Mouse (Mus musculus): Measurements from ENCODE around the gene Dnajc8. TPM values are rescaled to one million over a fixed set of nuclear protein-coding genes. Genes with fewer than 3 reads are reported as not detected.

The Dnajc8 gene
- total and polyA plus RNA-seq, 3 experiments = 213 to 337 (median 240) TPM

DNA sequence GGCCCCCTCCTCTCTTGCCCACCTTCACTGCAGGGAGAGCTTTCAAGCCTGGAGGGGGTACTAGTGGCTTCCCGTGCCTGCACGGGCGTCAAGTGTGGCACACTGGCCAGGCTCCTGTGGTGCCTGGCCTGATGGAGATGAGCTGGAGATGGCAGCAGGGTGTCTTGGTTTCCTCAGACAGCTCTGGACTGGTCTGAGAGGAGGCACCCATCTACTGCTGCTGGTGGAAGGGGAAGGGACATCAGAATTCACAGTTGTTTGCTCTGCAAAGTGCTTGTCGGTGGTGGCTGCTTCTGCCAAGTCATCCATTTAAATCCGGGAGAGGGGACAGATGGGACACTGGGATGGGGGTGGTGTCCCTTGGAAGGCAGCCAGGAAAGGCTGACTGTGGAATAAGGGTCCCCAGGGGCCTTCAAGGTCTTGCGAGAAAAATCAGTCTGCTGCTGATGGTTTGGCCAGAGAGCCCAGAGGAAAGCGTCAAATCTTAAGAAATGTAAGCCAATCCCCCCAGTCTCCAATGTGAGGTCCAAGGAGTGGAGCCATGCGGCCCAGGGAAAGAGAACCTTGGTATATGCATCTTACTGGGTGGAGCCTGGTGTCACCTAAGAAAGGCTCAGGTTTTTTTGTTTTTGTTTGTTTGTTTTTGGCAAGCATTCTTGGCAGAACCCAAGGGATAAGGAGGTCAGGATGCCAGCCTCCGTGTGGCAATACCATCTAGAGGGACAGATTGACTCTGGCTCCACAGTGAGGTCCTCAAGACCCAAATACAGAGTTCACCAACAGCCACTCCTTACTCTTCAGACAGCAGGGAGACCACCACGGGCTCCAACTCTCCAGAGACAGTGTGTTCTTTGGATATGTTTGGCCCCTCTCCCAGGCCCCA, 42.9 kb upstream of the Dnajc8 start:
- peaks cover 11% of the 10 kb centered on the region for H3K4me1 ChIP-seq (ENCODE audit: insufficient read depth, low read depth, low read length)
- DNase-seq (ENCODE audit: low spot score) = no peak
- no peak for ATAC-seq (ENCODE audit: extremely low read depth, insufficient number of reproducible peaks, low FRiP score, poor library complexity, severe bottlenecking)
- no peak overlapping the region for H3K4me3 ChIP-seq (ENCODE audit: low read depth, low read length)
- peaks cover 67% of the 10 kb centered on the region for H3K36me3 ChIP-seq (replicated peaks)
- H3K27me3 ChIP-seq (ENCODE audit: insufficient read depth, low read length) = peaks cover 9% of the 10 kb centered on the region; the same call in 1 of the 2 replicates
- TF ChIP-seq POLR2AphosphoS5 (IDR thresholded peaks at IDR 0.05; ENCODE audit: insufficient replicate concordance, low read depth, low read length) (no peak), TAL1 (conservative IDR thresholded peaks at IDR 0.05; ENCODE audit: low read depth, low read length) (no peak), CTCF (IDR thresholded peaks at IDR 0.05; ENCODE audit: low read depth, low read length) (no peak)
- H3K9me3 ChIP-seq (replicated peaks) = no peaks in the 10 kb centered on the region

DNA sequence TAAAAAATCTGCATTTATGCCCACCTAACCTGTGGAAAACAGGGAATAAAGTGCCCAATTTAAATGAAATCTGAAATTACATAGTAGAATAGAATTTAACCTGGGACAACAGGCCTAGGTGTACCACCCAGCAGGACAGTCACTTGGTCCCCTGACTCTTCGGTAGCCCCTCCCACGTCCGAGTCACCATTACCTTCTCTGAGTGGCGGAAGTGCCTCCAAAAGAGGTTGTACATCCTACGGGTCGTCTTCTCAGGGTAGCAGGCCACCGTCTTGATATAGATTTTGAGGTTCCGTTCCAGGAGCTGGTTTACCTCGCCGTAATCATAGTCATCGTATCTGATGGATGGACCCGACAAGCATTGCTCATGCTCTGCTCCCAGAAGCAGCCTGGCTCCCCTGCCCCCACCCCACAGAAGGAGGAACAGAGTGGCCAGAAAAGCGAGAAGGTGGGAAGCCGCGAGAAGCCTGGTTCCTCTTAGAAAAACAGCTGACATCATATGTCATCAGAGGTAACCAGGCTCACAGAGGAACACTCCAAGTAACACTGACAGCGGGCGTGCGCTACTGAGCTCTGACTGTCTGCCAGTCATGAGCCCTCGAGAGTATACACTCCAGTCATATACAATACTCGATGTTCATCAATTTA, 41.0 kb upstream of the Dnajc8 start:
- Histone ChIP-seq H3K4me1 (ENCODE audit: insufficient read depth, low read depth, low read length) (peaks cover 11% of the 10 kb centered on the region), H3K9me3 (replicated peaks) (no peaks in the 10 kb centered on the region), H3K4me3 (ENCODE audit: low read depth, low read length) (no peak overlapping the region), H3K27me3 (ENCODE audit: insufficient read depth, low read length) (no peaks in the 10 kb centered on the region; the same call in 1 of the 2 replicates), H3K36me3 (replicated peaks) (peaks cover 87% of the 10 kb centered on the region)
- DNase-seq (ENCODE audit: low spot score) (no peak), ATAC-seq (ENCODE audit: extremely low read depth, insufficient number of reproducible peaks, low FRiP score, poor library complexity, severe bottlenecking) (no peak)
- TF ChIP-seq GATA2 (IDR thresholded peaks at IDR 0.05; ENCODE audit: borderline replicate concordance, low read depth, low read length) (no peak), GATA1 (IDR thresholded peaks at IDR 0.05; ENCODE audit: borderline replicate concordance, low read length) (no peak), POLR2AphosphoS5 (IDR thresholded peaks at IDR 0.05; ENCODE audit: insufficient replicate concordance, low read depth, low read length) (no peak), CTCF (IDR thresholded peaks at IDR 0.05; ENCODE audit: low read depth, low read length) (no peak), TAL1 (conservative IDR thresholded peaks at IDR 0.05; ENCODE audit: low read depth, low read length) (no peak)

DNA sequence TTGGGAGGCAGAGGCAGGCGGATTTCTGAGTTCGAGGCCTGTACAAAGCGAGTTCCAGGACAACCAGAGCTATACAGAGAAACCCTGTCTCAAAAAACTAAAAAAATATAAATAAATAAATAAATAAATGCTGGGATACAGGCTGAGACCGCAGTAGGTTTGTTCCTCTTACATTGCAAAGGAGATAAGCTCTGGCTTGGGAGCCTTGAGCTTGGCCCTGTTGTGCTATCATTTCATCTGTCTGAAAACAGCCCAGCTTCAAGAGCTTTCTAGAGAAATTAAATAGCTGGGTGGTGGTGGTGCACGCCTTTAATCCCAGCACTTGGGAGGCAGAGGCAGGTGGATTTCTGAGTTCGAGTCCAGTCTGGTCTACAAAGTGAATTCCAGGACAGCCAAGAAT, 33.7 kb upstream of the Dnajc8 start:
- DNase-seq (ENCODE audit: low spot score) (no peak), ATAC-seq (ENCODE audit: extremely low read depth, insufficient number of reproducible peaks, low FRiP score, poor library complexity, severe bottlenecking) (no peak)
- Histone ChIP-seq H3K27me3 (ENCODE audit: insufficient read depth, low read length) (no peaks in the 10 kb centered on the region), H3K9me3 (replicated peaks) (no peaks in the 10 kb centered on the region), H3K4me1 (ENCODE audit: insufficient read depth, low read depth, low read length) (peaks cover 46% of the 10 kb centered on the region), H3K4me3 (ENCODE audit: low read depth, low read length) (no peak overlapping the region), H3K36me3 (replicated peaks) (peaks cover 82% of the 10 kb centered on the region)
- no peak for TF ChIP-seq GATA1 (IDR thresholded peaks at IDR 0.05; ENCODE audit: borderline replicate concordance, low read length)
- TF ChIP-seq TAL1 (conservative IDR thresholded peaks at IDR 0.05; ENCODE audit: low read depth, low read length) = no peak
- no peak for TF ChIP-seq POLR2AphosphoS5 (IDR thresholded peaks at IDR 0.05; ENCODE audit: insufficient replicate concordance, low read depth, low read length)
- TF ChIP-seq CTCF (IDR thresholded peaks at IDR 0.05; ENCODE audit: low read depth, low read length) = no peak
- TF ChIP-seq GATA2 (IDR thresholded peaks at IDR 0.05; ENCODE audit: borderline replicate concordance, low read depth, low read length) = no peak

DNA sequence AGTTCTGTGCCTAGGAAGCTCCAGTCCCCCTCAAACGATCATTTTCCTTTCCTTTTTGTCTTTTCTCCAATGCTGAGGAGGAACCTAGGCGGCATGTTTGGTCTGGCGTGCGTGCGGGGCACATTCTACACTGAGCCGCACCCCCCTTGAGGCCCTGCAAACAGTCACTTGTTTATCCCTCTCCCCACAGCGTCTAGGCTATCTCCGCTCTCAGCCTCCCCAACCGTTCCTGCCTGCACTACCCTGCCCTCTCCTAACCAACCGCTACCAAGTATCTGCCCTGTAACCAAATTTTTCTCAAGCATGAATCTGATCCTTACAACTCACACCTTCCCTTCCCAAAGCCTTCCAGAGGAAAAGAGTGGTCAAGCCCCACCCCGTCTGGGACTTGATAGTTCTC, 32.0 kb upstream of the Dnajc8 start:
- H3K4me1 ChIP-seq (ENCODE audit: insufficient read depth, low read depth, low read length) = peaks cover 63% of the 10 kb centered on the region
- TF ChIP-seq TAL1 (conservative IDR thresholded peaks at IDR 0.05; ENCODE audit: low read depth, low read length) (no peak), GATA1 (IDR thresholded peaks at IDR 0.05; ENCODE audit: borderline replicate concordance, low read length) (no peak), GATA2 (IDR thresholded peaks at IDR 0.05; ENCODE audit: borderline replicate concordance, low read depth, low read length) (no peak), CTCF (IDR thresholded peaks at IDR 0.05; ENCODE audit: low read depth, low read length) (no peak), POLR2AphosphoS5 (IDR thresholded peaks at IDR 0.05; ENCODE audit: insufficient replicate concordance, low read depth, low read length) (no peak)
- DNase-seq (ENCODE audit: low spot score) (no peak), ATAC-seq (ENCODE audit: extremely low read depth, insufficient number of reproducible peaks, low FRiP score, poor library complexity, severe bottlenecking) (no peak)
- peaks cover 77% of the 10 kb centered on the region for H3K36me3 ChIP-seq (replicated peaks)
- no peaks in the 10 kb centered on the region for H3K9me3 ChIP-seq (replicated peaks)
- H3K4me3 ChIP-seq (ENCODE audit: low read depth, low read length) = peak overlapping the region; percentile 54; the same call in 1 of the 2 replicates
- H3K27me3 ChIP-seq (ENCODE audit: insufficient read depth, low read length) = no peaks in the 10 kb centered on the region

DNA sequence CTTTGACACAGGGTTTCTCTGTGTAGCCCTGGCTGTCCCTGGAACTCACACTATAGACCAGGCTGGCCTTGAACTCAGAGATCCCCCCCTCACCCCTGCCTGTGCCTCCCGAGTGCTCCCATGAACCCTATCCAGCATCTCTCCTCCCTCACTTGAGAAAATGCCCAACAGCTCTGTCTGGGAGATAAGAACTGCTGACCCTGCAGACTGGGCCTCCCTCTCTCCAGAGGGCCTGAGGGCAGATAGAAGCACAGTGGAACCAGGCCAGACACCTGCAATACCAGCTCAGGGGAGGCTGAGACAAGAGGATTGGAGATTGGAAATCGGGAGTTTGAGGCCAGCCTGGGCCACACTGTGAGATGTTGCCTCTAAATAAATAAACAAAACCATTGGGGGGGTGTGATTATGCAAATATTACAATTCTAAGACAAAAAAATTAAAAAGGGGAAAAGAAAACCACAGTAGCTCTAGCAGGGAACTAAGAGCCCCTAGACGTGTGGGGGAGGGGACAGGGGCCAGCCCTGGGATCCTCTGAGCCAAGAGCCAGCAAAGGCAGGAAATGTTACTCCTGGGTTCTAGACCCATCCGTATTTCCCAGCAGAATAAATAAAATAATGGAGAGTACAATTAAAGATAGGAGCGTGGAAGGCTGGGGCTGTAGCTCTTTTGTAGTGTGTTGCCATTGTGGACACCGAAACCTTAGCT, 30.2 kb upstream of the Dnajc8 start:
- Histone ChIP-seq H3K4me3 (ENCODE audit: low read depth, low read length) (peak overlapping the region; percentile 59; the same call in 1 of the 2 replicates), H3K36me3 (replicated peaks) (peaks cover 62% of the 10 kb centered on the region), H3K27me3 (ENCODE audit: insufficient read depth, low read length) (no peaks in the 10 kb centered on the region), H3K4me1 (ENCODE audit: insufficient read depth, low read depth, low read length) (peaks cover 76% of the 10 kb centered on the region), H3K9me3 (replicated peaks) (no peaks in the 10 kb centered on the region)
- ATAC-seq (ENCODE audit: extremely low read depth, insufficient number of reproducible peaks, low FRiP score, poor library complexity, severe bottlenecking) (0 out of 2 replicates have a peak, but pooled peaks have one; percentile 36), DNase-seq (ENCODE audit: low spot score) (peak; percentile 52)
- TF ChIP-seq GATA1 (IDR thresholded peaks at IDR 0.05; ENCODE audit: borderline replicate concordance, low read length) (no peak), TAL1 (conservative IDR thresholded peaks at IDR 0.05; ENCODE audit: low read depth, low read length) (no peak), CTCF (IDR thresholded peaks at IDR 0.05; ENCODE audit: low read depth, low read length) (no peak)

DNA sequence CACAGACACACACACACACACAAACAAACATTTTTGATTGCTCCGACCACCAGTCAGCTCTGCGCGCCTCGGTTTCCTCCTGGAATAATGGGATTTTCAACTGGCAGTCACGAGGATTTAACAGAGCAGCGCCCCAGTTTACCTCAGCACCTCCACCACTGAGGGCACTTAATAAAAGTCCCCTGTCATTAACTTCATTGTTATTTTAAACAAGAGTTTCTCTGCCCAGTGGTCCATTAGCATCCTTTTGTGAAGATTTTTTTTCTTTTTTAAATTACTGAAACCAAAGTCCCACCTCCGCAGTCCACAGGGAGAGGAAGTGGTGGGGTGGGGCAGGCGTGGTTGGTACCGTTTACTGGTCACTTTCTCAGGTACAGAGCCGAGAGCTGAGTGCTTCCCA, 29.6 kb upstream of the Dnajc8 start:
- ATAC-seq (ENCODE audit: extremely low read depth, insufficient number of reproducible peaks, low FRiP score, poor library complexity, severe bottlenecking) = no peak
- no peaks in the 10 kb centered on the region for H3K27me3 ChIP-seq (ENCODE audit: insufficient read depth, low read length)
- no peak for DNase-seq (ENCODE audit: low spot score)
- TF ChIP-seq POLR2AphosphoS5 (IDR thresholded peaks at IDR 0.05; ENCODE audit: insufficient replicate concordance, low read depth, low read length) (no peak), GATA2 (IDR thresholded peaks at IDR 0.05; ENCODE audit: borderline replicate concordance, low read depth, low read length) (no peak), CTCF (IDR thresholded peaks at IDR 0.05; ENCODE audit: low read depth, low read length) (no peak), TAL1 (conservative IDR thresholded peaks at IDR 0.05; ENCODE audit: low read depth, low read length) (no peak), GATA1 (IDR thresholded peaks at IDR 0.05; ENCODE audit: borderline replicate concordance, low read length) (no peak)
- H3K4me1 ChIP-seq (ENCODE audit: insufficient read depth, low read depth, low read length) = peaks cover 79% of the 10 kb centered on the region
- peak overlapping the region; percentile 25; the same call in 1 of the 2 replicates for H3K4me3 ChIP-seq (ENCODE audit: low read depth, low read length)
- no peaks in the 10 kb centered on the region for H3K9me3 ChIP-seq (replicated peaks)
- H3K36me3 ChIP-seq (replicated peaks) = peaks cover 56% of the 10 kb centered on the region

Data from G1E (cell line).